Mouse (Mus musculus): ENCODE data around the gene Dcst2.

The Dcst2 gene

GRCm38 (mm10) chr3:89361675-89362074 lies at the start of gene Dcst2:
Gene Dcst2 (plus strand): TSS chr3:89361975.
- no peak for DNase-seq (ENCODE audit: low read depth, low spot score)

GRCm38 (mm10) chr3:89314340-89314739 lies 47.4 kb upstream of the Dcst2 start:
- no peak for DNase-seq (ENCODE audit: low read depth, low spot score)

DNA sequence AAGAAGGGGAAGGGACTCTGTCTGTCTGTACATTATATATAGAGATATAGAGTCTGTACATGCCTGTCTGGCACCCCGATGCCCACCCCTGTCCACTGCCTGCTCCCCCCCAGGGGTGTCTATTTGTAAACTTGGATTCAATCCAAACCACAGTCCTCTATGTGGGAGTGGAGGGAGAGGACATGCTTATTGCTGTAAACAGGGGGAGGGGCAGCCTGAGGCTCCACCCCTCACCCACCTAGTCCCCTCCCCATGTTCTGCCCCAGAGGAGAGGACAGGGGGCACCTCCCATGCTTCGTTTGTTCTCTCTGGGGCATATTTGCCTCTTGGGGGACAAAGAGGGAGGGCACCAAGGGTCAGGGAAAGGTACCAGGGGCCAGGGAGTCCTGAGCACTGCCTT lies 47.0 kb upstream of the Dcst2 start:
- no peak for DNase-seq (ENCODE audit: low read depth, low spot score)

GRCm38 (mm10) chr3:89315195-89315929 lies 46.4 kb upstream of the Dcst2 start:
- DNase-seq (ENCODE audit: low read depth, low spot score), result peak; percentile 44

- no peak for DNase-seq (ENCODE audit: low read depth, low spot score)
Measured at GRCm38 (mm10) chr3:89315930-89316831, 45.6 kb upstream of the Dcst2 start.

DNA sequence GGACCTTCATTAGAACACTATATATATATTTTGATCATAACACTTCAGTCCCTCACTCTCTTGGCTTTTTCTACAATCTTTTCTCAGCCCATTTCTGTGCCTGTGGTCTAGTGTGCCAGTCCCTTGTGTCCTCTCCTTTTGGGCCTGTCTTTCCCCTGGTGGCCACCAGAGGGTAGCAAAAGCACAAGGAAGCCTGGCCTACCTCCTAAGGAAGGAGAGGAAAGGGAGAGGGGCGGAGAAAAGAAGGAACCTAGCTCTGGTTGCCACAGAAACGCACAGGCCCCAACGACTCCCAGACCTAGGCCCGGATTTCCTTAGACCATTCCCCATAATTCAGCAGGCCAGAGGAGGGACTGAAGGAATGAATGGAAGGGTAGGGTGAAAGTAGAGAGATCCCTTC lies 44.9 kb upstream of the Dcst2 start:
- peak; percentile 61 for DNase-seq (ENCODE audit: low read depth, low spot score)

DNA sequence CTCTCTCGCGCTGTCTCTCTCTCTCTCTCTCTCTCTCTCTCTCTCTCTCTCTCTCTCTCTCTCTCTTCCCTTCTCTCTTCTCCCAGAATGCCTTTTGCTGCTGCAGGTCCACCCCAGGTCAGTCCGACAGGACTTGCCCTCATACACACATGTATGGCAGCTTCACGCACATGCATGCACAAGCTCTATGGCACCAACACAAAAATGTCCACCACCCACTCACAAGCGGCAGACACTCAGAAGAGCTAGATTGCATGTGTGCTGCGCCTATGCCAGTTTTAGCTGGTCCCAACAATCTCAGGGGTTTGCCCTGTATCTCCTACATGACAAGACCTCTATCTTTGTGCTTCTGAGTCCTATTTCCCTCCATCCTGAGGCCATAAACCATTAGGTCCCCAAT lies 44.5 kb upstream of the Dcst2 start:
- no peak for DNase-seq (ENCODE audit: low read depth, low spot score)

GRCm38 (mm10) chr3:89318316-89318715 lies 43.5 kb upstream of the Dcst2 start:
- DNase-seq (ENCODE audit: low read depth, low spot score), result no peak

- no peak for DNase-seq (ENCODE audit: low read depth, low spot score)
Measured at GRCm38 (mm10) chr3:89318971-89319590, 42.7 kb upstream of the Dcst2 start.

DNA sequence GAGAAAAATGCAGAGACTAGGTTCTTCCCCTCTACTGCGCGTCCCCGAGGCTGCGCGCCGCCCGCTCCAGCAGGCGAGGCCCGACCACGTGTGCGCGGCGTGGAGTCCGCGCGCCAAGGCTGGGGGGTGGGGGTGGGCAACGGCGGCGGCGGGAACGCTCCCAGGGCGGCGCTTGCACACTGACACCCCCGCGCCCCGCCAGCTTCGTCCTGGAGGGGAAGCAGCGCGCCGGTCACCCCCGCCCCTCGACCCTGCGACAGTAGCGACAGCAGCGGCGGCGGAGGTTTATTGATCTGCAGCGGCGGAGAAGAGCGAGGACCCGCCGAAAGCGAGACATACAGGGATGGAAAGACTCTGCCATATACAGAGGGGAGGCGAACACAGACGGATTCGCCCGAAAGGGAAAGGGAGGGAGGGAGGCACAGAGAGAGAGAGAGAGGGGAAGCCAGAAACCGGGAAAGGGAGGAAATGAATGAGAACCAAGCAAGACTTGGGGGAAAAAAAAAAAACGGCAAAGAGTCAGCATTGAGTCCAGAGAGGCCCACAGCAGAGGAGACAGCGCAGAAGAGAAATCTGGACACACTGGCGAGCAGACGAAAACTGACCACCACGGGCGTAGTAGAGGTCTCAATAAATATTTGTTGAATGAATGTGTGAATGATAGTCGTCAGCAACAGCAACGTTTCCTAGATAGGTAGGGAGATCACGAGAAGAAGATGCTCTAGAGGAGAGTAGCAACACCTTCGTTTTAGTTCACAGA lies 42.0 kb upstream of the Dcst2 start:
- no peak for DNase-seq (ENCODE audit: low read depth, low spot score)

DNA sequence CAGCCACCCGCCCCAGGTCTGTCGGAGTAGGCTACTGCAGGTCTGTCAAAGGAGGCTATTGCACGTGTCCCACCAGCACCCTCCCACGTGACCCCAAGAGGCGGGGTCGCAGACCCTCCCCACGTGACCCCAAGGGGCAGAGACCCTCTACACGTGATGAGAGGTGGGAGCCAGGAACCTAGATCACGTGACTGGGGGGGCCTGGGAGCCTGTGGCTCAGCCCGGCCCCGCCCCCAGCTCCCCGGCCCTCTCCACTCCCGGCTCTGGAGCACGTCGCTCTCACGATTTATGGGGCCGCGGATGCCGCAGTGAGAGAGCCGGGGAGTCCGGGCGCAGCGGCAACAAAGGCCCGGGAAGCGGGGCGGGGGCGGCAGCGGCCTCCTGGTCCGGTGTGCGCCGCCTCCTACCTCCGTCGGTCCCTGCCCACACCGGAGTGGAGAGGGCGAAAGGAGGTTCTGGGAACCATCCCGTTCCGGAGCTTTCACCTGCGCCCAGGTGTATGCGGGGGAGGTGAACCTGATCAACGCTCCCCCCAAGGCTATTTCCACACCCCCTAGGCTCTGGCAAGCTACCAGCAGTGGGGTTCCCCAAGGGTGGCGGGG lies 41.1 kb upstream of the Dcst2 start:
- DNase-seq (ENCODE audit: low read depth, low spot score), result no peak

DNA sequence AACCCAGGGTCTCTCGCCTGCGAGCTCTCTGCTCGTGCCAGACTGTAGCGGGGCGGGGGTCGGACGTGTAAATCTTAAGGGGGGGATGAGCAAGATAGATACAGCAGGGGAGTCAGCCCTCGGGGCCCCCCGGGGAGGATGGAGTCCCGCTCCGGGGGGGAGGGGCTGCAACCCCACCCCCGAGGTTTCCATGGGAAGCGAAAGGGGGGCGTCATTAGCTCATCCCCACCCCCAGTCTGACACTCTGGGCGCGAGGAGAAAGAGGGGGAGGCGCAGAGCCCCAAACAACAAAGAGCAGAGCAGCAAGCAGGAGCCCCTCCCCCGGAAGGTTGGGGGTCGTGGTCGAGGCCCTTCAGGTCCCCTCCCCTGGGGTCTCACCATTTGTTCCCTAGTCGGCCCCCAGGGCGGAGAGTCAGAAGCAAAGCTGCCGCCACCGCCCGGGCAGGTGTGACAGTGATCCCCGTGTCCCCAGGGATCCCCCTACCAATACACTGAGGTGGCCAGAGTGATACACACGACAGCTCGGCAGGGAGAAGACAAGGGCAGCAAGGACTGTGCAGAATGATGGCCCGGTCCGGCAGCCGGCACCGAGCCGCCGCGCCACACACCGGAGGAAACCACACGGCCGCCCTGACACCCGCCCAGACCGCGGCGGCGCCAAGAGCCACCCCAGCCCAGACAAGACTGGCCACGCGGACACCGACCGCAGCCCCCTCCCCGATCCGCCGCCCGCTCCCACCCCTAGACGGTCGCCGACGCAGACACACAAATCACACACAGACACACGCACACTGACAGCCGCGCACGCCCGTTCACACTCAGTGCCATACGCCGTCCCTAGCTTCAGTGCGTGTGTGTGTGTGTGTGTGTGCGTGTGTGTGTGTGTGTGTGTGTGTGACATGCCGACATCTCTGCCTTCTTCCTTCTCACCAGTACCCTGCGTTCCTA lies 40.3 kb upstream of the Dcst2 start:
- DNase-seq (ENCODE audit: low read depth, low spot score), result no peak

GRCm38 (mm10) chr3:89322131-89322500 lies 39.7 kb upstream of the Dcst2 start:
- DNase-seq (ENCODE audit: low read depth, low spot score), result no peak

DNA sequence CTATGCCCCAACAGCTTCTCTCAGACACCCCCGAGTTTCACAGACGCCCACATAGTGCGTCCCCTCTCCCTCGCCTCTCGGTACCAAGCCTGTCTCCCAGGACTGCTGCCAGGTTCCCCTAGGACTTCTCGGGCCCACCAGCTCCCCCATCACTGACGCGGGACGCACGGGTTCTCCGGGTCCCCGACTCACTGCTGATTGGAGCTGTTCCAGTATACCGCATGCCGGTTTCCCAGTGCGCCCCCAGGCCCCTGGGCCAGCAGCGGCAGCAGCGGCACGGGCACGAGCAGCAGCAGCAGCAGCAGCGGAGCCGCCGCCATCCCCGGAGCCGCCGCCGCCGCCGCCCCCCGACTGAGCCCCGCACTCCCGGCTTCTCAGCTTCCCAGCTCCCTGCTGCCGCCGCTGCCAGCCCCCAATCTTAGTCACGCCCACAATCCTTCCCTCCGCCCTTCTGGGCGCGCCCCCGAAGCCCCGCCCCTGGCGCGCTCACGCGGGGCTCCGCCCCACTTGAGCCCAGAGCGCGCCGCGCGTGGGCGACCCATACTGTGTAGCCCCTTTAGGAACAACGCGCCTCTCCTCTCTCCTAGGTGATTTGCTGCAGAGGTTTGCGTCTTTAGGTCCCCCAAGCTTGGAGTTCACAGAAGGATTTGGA lies 39.1 kb upstream of the Dcst2 start, which contains the start of gene Efna3:
Efna3 (minus strand) TSS at position 452 of the 652 bp plus-strand sequence.
- DNase-seq (ENCODE audit: low read depth, low spot score), result peak; percentile 32

DNA sequence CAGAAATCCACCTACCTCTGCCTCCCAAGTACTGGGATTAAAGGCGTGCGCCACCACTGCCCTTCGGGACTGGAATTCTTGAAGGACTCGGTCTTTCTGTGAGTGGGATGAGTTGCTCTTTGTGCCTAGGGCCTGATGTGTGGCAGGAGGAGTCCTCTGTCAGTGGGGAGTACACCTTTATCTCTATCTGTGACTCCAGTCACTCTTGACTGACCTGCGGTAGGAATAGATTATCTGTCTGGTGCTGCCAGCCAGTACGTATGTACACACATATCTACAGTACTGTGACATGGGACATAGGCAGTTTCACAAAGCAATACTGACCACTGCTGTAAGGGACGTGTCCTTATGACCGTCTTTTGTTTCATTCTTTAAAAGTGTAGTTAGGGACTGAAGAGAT lies 35.9 kb upstream of the Dcst2 start:
- no peak for DNase-seq (ENCODE audit: low read depth, low spot score)

- DNase-seq (ENCODE audit: low read depth, low spot score), result no peak
Measured at GRCm38 (mm10) chr3:89327371-89327870, 34.4 kb upstream of the Dcst2 start.

- no peak for DNase-seq (ENCODE audit: low read depth, low spot score)
Measured at GRCm38 (mm10) chr3:89328623-89329022, 33.2 kb upstream of the Dcst2 start.

- DNase-seq (ENCODE audit: low read depth, low spot score), result no peak
Measured at GRCm38 (mm10) chr3:89330346-89330745, 31.4 kb upstream of the Dcst2 start.

DNA sequence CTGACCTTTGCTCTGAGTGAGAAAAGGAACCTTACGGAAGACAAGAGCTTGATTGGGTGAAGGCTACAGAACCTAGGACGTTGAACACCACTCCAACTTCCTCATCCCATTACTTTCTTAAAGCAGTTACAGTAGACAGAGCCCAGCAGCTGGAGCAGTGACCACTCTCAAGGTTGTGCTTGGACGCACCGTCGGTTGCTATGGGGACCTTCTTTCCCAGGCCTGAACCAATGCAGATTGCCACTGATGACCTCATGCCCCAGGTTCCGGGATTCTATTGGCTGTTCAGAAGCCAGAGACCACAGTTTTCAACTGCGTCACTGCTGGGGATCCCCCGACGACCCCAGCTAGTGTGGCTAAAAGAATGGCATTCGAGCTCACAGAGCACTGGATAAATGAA lies 30.8 kb upstream of the Dcst2 start:
- no peak for DNase-seq (ENCODE audit: low read depth, low spot score)

All from retina, adult 2 months (tissue).